8 mouse cellular contexts compared by ENCODE assay signal in the genomic region with DNA sequence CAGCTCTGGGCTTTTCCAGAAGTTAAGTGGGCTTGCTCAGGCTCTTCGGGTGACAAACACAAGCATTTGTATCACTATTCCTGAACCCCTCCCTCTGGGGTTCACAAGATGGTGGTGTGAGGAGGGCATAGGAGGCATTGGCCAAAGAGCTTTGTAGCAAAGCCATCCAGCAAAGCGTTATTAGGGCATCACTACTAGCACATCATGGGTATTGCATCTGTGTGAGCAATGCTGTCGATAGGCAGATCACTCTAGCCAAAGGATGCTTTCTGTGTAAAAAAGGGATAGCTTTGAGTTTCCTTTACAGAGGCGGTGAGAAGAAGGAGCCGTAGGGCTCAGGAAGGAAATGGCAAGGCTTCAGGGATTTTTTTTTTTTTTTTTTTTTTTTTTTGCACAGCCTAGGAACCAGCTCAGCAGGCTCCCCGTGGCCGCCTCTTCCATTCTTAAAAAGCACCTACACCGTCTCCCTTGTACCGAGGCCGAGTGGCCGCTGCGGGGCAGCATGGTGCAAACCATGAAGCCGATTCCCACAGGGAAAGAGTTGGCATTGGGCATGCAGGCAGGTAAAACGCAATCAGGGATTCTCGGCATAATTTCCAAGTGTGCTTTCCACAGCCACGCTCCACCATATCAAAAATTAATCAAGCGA. TPM values are rescaled to one million over a fixed set of nuclear protein-coding genes. Genes with fewer than 3 reads are reported as not detected.
A peak's percentile ranks its signal among the peaks of the same experiment; 100 is the strongest.
DNase-seq lines count a peak whose midpoint lies in the region; ATAC-seq and TF ChIP-seq lines count a peak whose summit lies in the region.

No protein-coding gene starts in this region.

- H3K9me3 ChIP-seq in intestine, postnatal 0 days (ENCODE audit: control insufficient read depth): no peaks in the 10 kb centered on the region
- no peaks in the 10 kb centered on the region for H3K9me3 ChIP-seq in midbrain, embryonic 11.5 days (ENCODE audit: control insufficient read depth, low read length)

- DNase-seq in ovary, adult 18-20 months (ENCODE audit: low spot score): peak; percentile 36
- no peak for DNase-seq in ovary, postnatal 10 days (ENCODE audit: low spot score)
- peak; percentile 87 for DNase-seq in embryo, embryonic 11 days
- DNase-seq in gastrocnemius, postnatal 25 days: peak; percentile 41
- DNase-seq in left cerebral cortex, postnatal 10 days (ENCODE audit: extremely low spot score in 1 of 2, low spot score in 2 of 2): peak; percentile 82
- DNase-seq in midbrain, embryonic 11.5 days (ENCODE audit: low spot score, missing footprints): peak; percentile 89
- peak; percentile 65 for DNase-seq in telencephalon, adult 2 months (ENCODE audit: low read depth, low spot score)

- ATAC-seq in intestine, postnatal 0 days: 0 out of 2 replicates have a peak, but pooled peaks have one; percentile 45
- ATAC-seq in midbrain, embryonic 11.5 days (ENCODE audit: low FRiP score): peak; percentile 65

- TF ChIP-seq CTCF in intestine, postnatal 0 days (IDR thresholded peaks at IDR 0.05; ENCODE audit: low read depth): peak; percentile 86

- H3K4me3 ChIP-seq in intestine, postnatal 0 days (ENCODE audit: low read depth, low read length): no peak overlapping the region
- H3K4me3 ChIP-seq in midbrain, embryonic 11.5 days (ENCODE audit: low read depth, low read length): no peak overlapping the region

- no peaks in the 10 kb centered on the region for H3K4me1 ChIP-seq in intestine, postnatal 0 days (replicated peaks; ENCODE audit: control insufficient read depth, insufficient read depth, low read length)
- no peaks in the 10 kb centered on the region for H3K4me1 ChIP-seq in midbrain, embryonic 11.5 days (ENCODE audit: control insufficient read depth, insufficient read depth, low read length)

- WGBS in intestine, postnatal 0 days: 13% methylated on average over 17 of the region's 17 CpGs
- WGBS in midbrain, embryonic 11.5 days: 15% methylated on average over 17 of the region's 17 CpGs

- no peaks in the 10 kb centered on the region; the same call in 1 of the 2 replicates for H3K27me3 ChIP-seq in intestine, postnatal 0 days (replicated peaks; ENCODE audit: control insufficient read depth, insufficient read depth, low read length)
- peaks cover 9% of the 10 kb centered on the region for H3K27me3 ChIP-seq in midbrain, embryonic 11.5 days (ENCODE audit: control insufficient read depth, insufficient read depth, low read length)

- no peak overlapping the region for H3K9ac ChIP-seq in intestine, postnatal 0 days (ENCODE audit: low read depth, low read length)
- H3K9ac ChIP-seq in midbrain, embryonic 11.5 days (ENCODE audit: low read length): no peak overlapping the region

- 0 out of 2 replicates have a peak overlapping the region, but pooled peaks have one; percentile 13 for H3K4me2 ChIP-seq in intestine, postnatal 0 days (replicated peaks; ENCODE audit: low read depth)
- no peak overlapping the region for H3K4me2 ChIP-seq in midbrain, embryonic 11.5 days

- H3K36me3 ChIP-seq in intestine, postnatal 0 days (ENCODE audit: control insufficient read depth, insufficient read depth): no peaks in the 10 kb centered on the region
- no peaks in the 10 kb centered on the region for H3K36me3 ChIP-seq in midbrain, embryonic 11.5 days (ENCODE audit: control insufficient read depth, insufficient read depth, low read length)

- H3K27ac ChIP-seq in intestine, postnatal 0 days (ENCODE audit: low read depth, low read length): no peak overlapping the region
- H3K27ac ChIP-seq in midbrain, embryonic 11.5 days (ENCODE audit: low read depth, low read length): no peak overlapping the region

- intact Hi-C loops in left cerebral cortex, postnatal 10 days (cut with DNase I): no loop called here

RNA-seq across cellular contexts. Expression of a gene that starts 26.2 kb away (rescaled TPM):
- total RNA-seq in gastrocnemius, postnatal 25 days (2021): 1 to 10 TPM; 3.6 to 3.8 TPM
- polyA plus RNA-seq in intestine, postnatal 0 days (2015; fragmentation: Nextera tagmentation; extraction: Ambion mirVana): 5.7 TPM in 2 replicates
- total RNA-seq in left cerebral cortex, postnatal 10 days (2021): 10 to 100 TPM; 47.6 to 50.3 TPM
- polyA plus RNA-seq in midbrain, embryonic 11.5 days (2014; fragmentation: Nextera tagmentation; extraction: Ambion mirVana): 16.6 TPM in 2 replicates

Comparison
In these comparisons a context has a peak if more than half of its experiments do, and no peak if none do; other contexts are left out.
1. RNA of a gene that starts 26.2 kb away (total RNA-seq): 47.6 to 50.3 TPM in left cerebral cortex, postnatal 10 days; 3.6 to 3.8 TPM in gastrocnemius, postnatal 25 days; every median in the first group is over 10 times any median in the second.